Comparison of ENCODE assay signal across 16 mouse cellular contexts in genomic region chr6:115890601-115891000, GRCm38 (mm10). TPM values are rescaled to one million over a fixed set of nuclear protein-coding genes. Genes with fewer than 3 reads are reported as not detected.
DNase-seq lines count a peak whose midpoint lies in the region; ATAC-seq and TF ChIP-seq lines count a peak whose summit lies in the region.
"Had no signal": no experiment of that assay in that cellular context is flagged by ENCODE, and none has a peak within 500 bp of the region (broad histone marks: within the 10 kb centered on the region; RNA-seq: fewer than 3 reads in every experiment).

No protein-coding gene starts in this region.

- 59% methylated on average over 8 of the region's 8 CpGs for WGBS in heart, postnatal 0 days
- 86% methylated on average over 8 of the region's 8 CpGs for WGBS in midbrain, embryonic 11.5 days
- 92% methylated on average over 8 of the region's 8 CpGs for WGBS in midbrain, embryonic 10.5 days
- WGBS in forebrain, embryonic 14.5 days: 80% methylated on average over 8 of the region's 8 CpGs
- WGBS in stomach, embryonic 14.5 days: 71% methylated on average over 8 of the region's 8 CpGs

- intact Hi-C loops in gastrocnemius, postnatal 14 days (cut with DNase I; ENCODE audit: low total_unique reads): loop anchor here (10.0 kb wide), 1 partner anchor 244 kb away; no protein-coding TSS in a partner anchor

- DNase-seq in heart, postnatal 0 days (ENCODE audit: low spot score): no peak
- no peak for DNase-seq in heart, adult 8-10 months (ENCODE audit: low spot score)
- DNase-seq in midbrain, embryonic 11.5 days (ENCODE audit: low spot score, missing footprints): peak; percentile 81
- no peak for DNase-seq in midbrain, embryonic 10.5 days (ENCODE audit: low spot score)
- no peak for DNase-seq in forebrain, embryonic 14.5 days (ENCODE audit: low spot score)
- no peak for DNase-seq in gastrocnemius, postnatal 4 days (ENCODE audit: low spot score in 2 of 2)
- no peak for DNase-seq in gastrocnemius, postnatal 14 days
- DNase-seq: kidney, adult 11 months; liver had no signal

- no peaks in the 10 kb centered on the region; the same call in 1 of the 2 replicates for H3K9me3 ChIP-seq in heart, postnatal 0 days (replicated peaks; ENCODE audit: control insufficient read depth, low read length)
- H3K9me3 ChIP-seq in midbrain, embryonic 11.5 days (ENCODE audit: control insufficient read depth, low read length): peaks cover 2% of the 10 kb centered on the region; the same call in 1 of the 2 replicates
- H3K9me3 ChIP-seq in midbrain, embryonic 10.5 days (replicated peaks): peaks cover 4% of the 10 kb centered on the region; the same call in 1 of the 2 replicates
- H3K9me3 ChIP-seq in forebrain, embryonic 14.5 days (replicated peaks; ENCODE audit: control insufficient read depth, low read length): no peaks in the 10 kb centered on the region
- peaks cover 3% of the 10 kb centered on the region; the same call in 1 of the 2 replicates for H3K9me3 ChIP-seq in stomach, embryonic 14.5 days (ENCODE audit: control insufficient read depth, low read depth, low read length)
- H3K9me3 ChIP-seq: midbrain, embryonic 15.5 days had no signal

- no peak overlapping the region for H3K4me3 ChIP-seq in heart, postnatal 0 days (ENCODE audit: low read depth, low read length)
- no peak overlapping the region for H3K4me3 ChIP-seq in midbrain, embryonic 11.5 days (ENCODE audit: low read depth, low read length)
- H3K4me3 ChIP-seq in midbrain, embryonic 10.5 days: no peak overlapping the region
- H3K4me3 ChIP-seq in forebrain, embryonic 14.5 days (ENCODE audit: low read depth, low read length): no peak overlapping the region
- H3K4me3 ChIP-seq in stomach, embryonic 14.5 days (ENCODE audit: low read depth, low read length): no peak overlapping the region
- H3K4me3 ChIP-seq: embryonic facial prominence, embryonic 12.5 days; midbrain, embryonic 15.5 days had no signal

- no peak for ATAC-seq in heart, postnatal 0 days (ENCODE audit: insufficient read depth, low read depth)
- ATAC-seq in midbrain, embryonic 11.5 days (ENCODE audit: low FRiP score): no peak
- ATAC-seq in forebrain, embryonic 14.5 days: no peak
- ATAC-seq in stomach, embryonic 14.5 days (ENCODE audit: insufficient number of reproducible peaks, insufficient read depth, low FRiP score, low read depth): no peak
- ATAC-seq: CD4-positive, CD25-positive, alpha-beta regulatory T cell, adult 4 months had no signal

- H3K36me3 ChIP-seq in heart, postnatal 0 days (replicated peaks; ENCODE audit: control insufficient read depth, insufficient read depth, low read length): peaks cover 40% of the 10 kb centered on the region
- peaks cover 12% of the 10 kb centered on the region; the same call in 1 of the 2 replicates for H3K36me3 ChIP-seq in midbrain, embryonic 11.5 days (ENCODE audit: control insufficient read depth, insufficient read depth, low read length)
- peaks cover 71% of the 10 kb centered on the region for H3K36me3 ChIP-seq in midbrain, embryonic 10.5 days
- H3K36me3 ChIP-seq in forebrain, embryonic 14.5 days (ENCODE audit: control insufficient read depth, insufficient read depth, low read length): peaks cover 35% of the 10 kb centered on the region
- peaks cover 16% of the 10 kb centered on the region for H3K36me3 ChIP-seq in stomach, embryonic 14.5 days (ENCODE audit: control insufficient read depth, insufficient read depth, low read length)

- no peak overlapping the region for H3K4me2 ChIP-seq in heart, postnatal 0 days (ENCODE audit: low read depth, low read length)
- no peak overlapping the region for H3K4me2 ChIP-seq in midbrain, embryonic 11.5 days
- no peak overlapping the region for H3K4me2 ChIP-seq in forebrain, embryonic 14.5 days (ENCODE audit: low read length)
- no peak overlapping the region for H3K4me2 ChIP-seq in stomach, embryonic 14.5 days (replicated peaks; ENCODE audit: low read depth, low read length)
- H3K4me2 ChIP-seq: embryonic facial prominence, embryonic 12.5 days; midbrain, embryonic 15.5 days had no signal

- no peak overlapping the region for H3K9ac ChIP-seq in heart, postnatal 0 days (replicated peaks; ENCODE audit: low read depth, low read length)
- H3K9ac ChIP-seq in midbrain, embryonic 11.5 days (ENCODE audit: low read length): no peak overlapping the region
- peak overlapping the region; percentile 25; the same call in 1 of the 2 replicates for H3K9ac ChIP-seq in forebrain, embryonic 14.5 days (ENCODE audit: low read length)
- H3K9ac ChIP-seq in stomach, embryonic 14.5 days (replicated peaks; ENCODE audit: low read depth, low read length): no peak overlapping the region
- H3K9ac ChIP-seq: embryonic facial prominence, embryonic 12.5 days; midbrain, embryonic 15.5 days had no signal

- no peaks in the 10 kb centered on the region for H3K27me3 ChIP-seq in heart, postnatal 0 days (ENCODE audit: control insufficient read depth, insufficient read depth, low read length)
- no peaks in the 10 kb centered on the region for H3K27me3 ChIP-seq in midbrain, embryonic 11.5 days (ENCODE audit: control insufficient read depth, insufficient read depth, low read length)
- no peaks in the 10 kb centered on the region for H3K27me3 ChIP-seq in midbrain, embryonic 10.5 days (ENCODE audit: low read depth, poor library complexity, severe bottlenecking)
- H3K27me3 ChIP-seq in forebrain, embryonic 14.5 days (replicated peaks; ENCODE audit: control insufficient read depth, insufficient read depth, low read length): no peaks in the 10 kb centered on the region
- no peaks in the 10 kb centered on the region for H3K27me3 ChIP-seq in stomach, embryonic 14.5 days (ENCODE audit: control insufficient read depth, insufficient read depth, low read length)
- H3K27me3 ChIP-seq: embryonic facial prominence, embryonic 12.5 days; midbrain, embryonic 15.5 days had no signal

- no peak for TF ChIP-seq EP300 in heart, postnatal 0 days (IDR thresholded peaks at IDR 0.05; ENCODE audit: low read depth)

- H3K27ac ChIP-seq in heart, postnatal 0 days (ENCODE audit: low read depth): 0 out of 2 replicates have a peak overlapping the region, but pooled peaks have one; percentile 30
- no peak overlapping the region for H3K27ac ChIP-seq in midbrain, embryonic 11.5 days (ENCODE audit: low read depth, low read length)
- no peak overlapping the region for H3K27ac ChIP-seq in midbrain, embryonic 10.5 days (replicated peaks)
- peak overlapping the region; percentile 88 for H3K27ac ChIP-seq in forebrain, embryonic 14.5 days (ENCODE audit: low read depth, low read length)
- peak overlapping the region; percentile 85; the same call in 1 of the 2 replicates for H3K27ac ChIP-seq in stomach, embryonic 14.5 days (ENCODE audit: low read length)
- H3K27ac ChIP-seq: embryonic facial prominence, embryonic 12.5 days had no signal

- no peak for TF ChIP-seq CTCF in heart, postnatal 0 days (IDR thresholded peaks at IDR 0.05; ENCODE audit: low read depth)

- peaks cover 7% of the 10 kb centered on the region; the same call in 1 of the 2 replicates for H3K4me1 ChIP-seq in heart, postnatal 0 days (ENCODE audit: control insufficient read depth, insufficient read depth)
- H3K4me1 ChIP-seq in midbrain, embryonic 11.5 days (ENCODE audit: control insufficient read depth, insufficient read depth, low read length): peaks cover 7% of the 10 kb centered on the region; the same call in 1 of the 2 replicates
- peaks cover 19% of the 10 kb centered on the region for H3K4me1 ChIP-seq in midbrain, embryonic 10.5 days
- H3K4me1 ChIP-seq in forebrain, embryonic 14.5 days (ENCODE audit: control insufficient read depth, insufficient read depth, low read length): peaks cover 20% of the 10 kb centered on the region
- H3K4me1 ChIP-seq in stomach, embryonic 14.5 days (ENCODE audit: control insufficient read depth, insufficient read depth, low read length): peaks cover 18% of the 10 kb centered on the region

RNA-seq across cellular contexts. Expression of gene Ift122, which starts 37.3 kb away (rescaled TPM):
- total RNA-seq in heart, postnatal 0 days (2014; rRNA removed; ENCODE audit: low replicate concordance): 17.8 and 25.8 TPM in 2 replicates
- 13.3 and 13.5 TPM in 2 replicates for polyA plus RNA-seq in heart, postnatal 0 days (2015; fragmentation: Nextera tagmentation; extraction: Ambion mirVana)
- total RNA-seq in heart, adult 8-10 months (2022): 1 to 10 TPM; 8.5 to 10.0 (median 9.0) TPM
- polyA plus RNA-seq in midbrain, embryonic 11.5 days (2014; fragmentation: Nextera tagmentation; extraction: Ambion mirVana): 25.6 and 25.9 TPM in 2 replicates
- polyA plus RNA-seq in midbrain, embryonic 10.5 days (2016; fragmentation: Nextera tagmentation; extraction: Ambion mirVana): 26.8 and 29.6 TPM in 2 replicates
- 16.9 and 23.2 TPM in 2 replicates for polyA plus RNA-seq in forebrain, embryonic 14.5 days (2014; fragmentation: Nextera tagmentation; extraction: Ambion mirVana)
- polyA plus RNA-seq in stomach, embryonic 14.5 days (2014; fragmentation: Nextera tagmentation; extraction: Ambion mirVana): 22.2 and 23.9 TPM in 2 replicates
- total RNA-seq in gastrocnemius, postnatal 4 days (2021): 10 to 100 TPM; 16.7 to 18.6 TPM
- total RNA-seq in gastrocnemius, postnatal 14 days (2021): 10 to 100 TPM; 11.0 to 19.0 TPM

RNA-seq across cellular contexts. Expression of gene Mbd4, which starts 37.4 kb away (rescaled TPM):
- total RNA-seq in heart, postnatal 0 days (2014; rRNA removed; ENCODE audit: low replicate concordance): 1.2 and 1.5 TPM in 2 replicates
- polyA plus RNA-seq in heart, postnatal 0 days (2015; fragmentation: Nextera tagmentation; extraction: Ambion mirVana): 3.4 and 4.8 TPM in 2 replicates
- 1 to 10 TPM in 3 of 4 experiments, under 1 TPM in 1; 0.98 to 1.5 (median 1.1) TPM for total RNA-seq in heart, adult 8-10 months (2022)
- polyA plus RNA-seq in midbrain, embryonic 11.5 days (2014; fragmentation: Nextera tagmentation; extraction: Ambion mirVana): 19.6 and 24.7 TPM in 2 replicates
- polyA plus RNA-seq in midbrain, embryonic 10.5 days (2016; fragmentation: Nextera tagmentation; extraction: Ambion mirVana): 29.6 and 32.3 TPM in 2 replicates
- 9.3 and 11.3 TPM in 2 replicates for polyA plus RNA-seq in forebrain, embryonic 14.5 days (2014; fragmentation: Nextera tagmentation; extraction: Ambion mirVana)
- 16.4 and 20.6 TPM in 2 replicates for polyA plus RNA-seq in stomach, embryonic 14.5 days (2014; fragmentation: Nextera tagmentation; extraction: Ambion mirVana)
- 1 to 10 TPM; 4.8 to 5.4 TPM for total RNA-seq in gastrocnemius, postnatal 4 days (2021)
- total RNA-seq in gastrocnemius, postnatal 14 days (2021): 1 to 10 TPM; 1.4 to 2.2 TPM

RNA-seq across cellular contexts. Expression of gene Rho, which starts 40.9 kb away (rescaled TPM):
- total RNA-seq in heart, postnatal 0 days (2014; rRNA removed; ENCODE audit: low replicate concordance): 1.3 TPM in 1 of 2 replicates, not detected in the other
- 0.04 TPM in 1 of 2 replicates, not detected in the other for polyA plus RNA-seq in heart, postnatal 0 days (2015; fragmentation: Nextera tagmentation; extraction: Ambion mirVana)
- total RNA-seq in heart, adult 8-10 months (2022): not detected
- polyA plus RNA-seq in midbrain, embryonic 11.5 days (2014; fragmentation: Nextera tagmentation; extraction: Ambion mirVana): 0.08 TPM in 1 of 2 replicates, not detected in the other
- polyA plus RNA-seq in midbrain, embryonic 10.5 days (2016; fragmentation: Nextera tagmentation; extraction: Ambion mirVana): 0.17 and 0.20 TPM in 2 replicates
- 0.19 and 0.30 TPM in 2 replicates for polyA plus RNA-seq in forebrain, embryonic 14.5 days (2014; fragmentation: Nextera tagmentation; extraction: Ambion mirVana)
- polyA plus RNA-seq in stomach, embryonic 14.5 days (2014; fragmentation: Nextera tagmentation; extraction: Ambion mirVana): 0.25 TPM in 1 of 2 replicates, not detected in the other
- total RNA-seq in gastrocnemius, postnatal 4 days (2021): under 1 TPM; 0.62 to 0.93 TPM
- total RNA-seq in gastrocnemius, postnatal 14 days (2021): under 1 TPM; 0.14 to 0.22 TPM
- total RNA-seq: granulocyte monocyte progenitor cell, adult 5-6 weeks had no signal
- polyA plus RNA-seq: CD4-positive, CD25-positive, alpha-beta regulatory T cell, adult 4 months had no signal

RNA-seq across cellular contexts. Expression of gene Efcab12, which starts 52.4 kb away (rescaled TPM):
- 1.5 TPM in 1 of 2 replicates, not detected in the other for total RNA-seq in heart, postnatal 0 days (2014; rRNA removed; ENCODE audit: low replicate concordance)
- 0.29 and 0.30 TPM in 2 replicates for polyA plus RNA-seq in heart, postnatal 0 days (2015; fragmentation: Nextera tagmentation; extraction: Ambion mirVana)
- total RNA-seq in heart, adult 8-10 months (2022): under 1 TPM; 0.20 to 0.53 (median 0.36) TPM
- polyA plus RNA-seq in midbrain, embryonic 11.5 days (2014; fragmentation: Nextera tagmentation; extraction: Ambion mirVana): 1.7 and 2.0 TPM in 2 replicates
- 1.7 and 2.2 TPM in 2 replicates for polyA plus RNA-seq in midbrain, embryonic 10.5 days (2016; fragmentation: Nextera tagmentation; extraction: Ambion mirVana)
- polyA plus RNA-seq in forebrain, embryonic 14.5 days (2014; fragmentation: Nextera tagmentation; extraction: Ambion mirVana): 1.4 and 1.6 TPM in 2 replicates
- 0.87 and 0.91 TPM in 2 replicates for polyA plus RNA-seq in stomach, embryonic 14.5 days (2014; fragmentation: Nextera tagmentation; extraction: Ambion mirVana)
- under 1 TPM; 0.15 to 0.26 TPM for total RNA-seq in gastrocnemius, postnatal 4 days (2021)
- total RNA-seq in gastrocnemius, postnatal 14 days (2021): under 1 TPM; 0.08 to 0.18 TPM

RNA-seq across cellular contexts. Expression of gene H1foo, which starts 54.1 kb away (rescaled TPM):
- total RNA-seq in heart, postnatal 0 days (2014; rRNA removed; ENCODE audit: low replicate concordance): not detected in 2 replicates
- not detected in 2 replicates for polyA plus RNA-seq in heart, postnatal 0 days (2015; fragmentation: Nextera tagmentation; extraction: Ambion mirVana)
- total RNA-seq in heart, adult 8-10 months (2022): not detected
- polyA plus RNA-seq in midbrain, embryonic 11.5 days (2014; fragmentation: Nextera tagmentation; extraction: Ambion mirVana): not detected in 2 replicates
- not detected in 2 replicates for polyA plus RNA-seq in midbrain, embryonic 10.5 days (2016; fragmentation: Nextera tagmentation; extraction: Ambion mirVana)
- polyA plus RNA-seq in forebrain, embryonic 14.5 days (2014; fragmentation: Nextera tagmentation; extraction: Ambion mirVana): not detected in 2 replicates
- not detected in 2 replicates for polyA plus RNA-seq in stomach, embryonic 14.5 days (2014; fragmentation: Nextera tagmentation; extraction: Ambion mirVana)
- not detected for total RNA-seq in gastrocnemius, postnatal 4 days (2021)
- not detected for total RNA-seq in gastrocnemius, postnatal 14 days (2021)
- total RNA-seq: granulocyte monocyte progenitor cell, adult 5-6 weeks had no signal
- polyA plus RNA-seq: CD4-positive, CD25-positive, alpha-beta regulatory T cell, adult 4 months; embryonic facial prominence, embryonic 12.5 days; large intestine, adult 2 months; midbrain, embryonic 15.5 days; neural tube, embryonic 14.5 days had no signal

Comparison
In these comparisons a context has a peak if more than half of its experiments do, and no peak if none do; other contexts are left out.
1. H3K27ac ChIP-seq: peak in heart, postnatal 0 days (single experiment), forebrain, embryonic 14.5 days (single experiment) and stomach, embryonic 14.5 days (single experiment); none in midbrain, embryonic 11.5 days (single experiment) and midbrain, embryonic 10.5 days (single experiment).